Mouse (Mus musculus): Measurements from ENCODE around the gene Aldh6a1. TPM values are rescaled to one million over a fixed set of nuclear protein-coding genes. Genes with fewer than 3 reads are reported as not detected.

The Aldh6a1 gene
- polyA plus RNA-seq, 1 experiment from 2014 or later = 37.9 TPM

DNA sequence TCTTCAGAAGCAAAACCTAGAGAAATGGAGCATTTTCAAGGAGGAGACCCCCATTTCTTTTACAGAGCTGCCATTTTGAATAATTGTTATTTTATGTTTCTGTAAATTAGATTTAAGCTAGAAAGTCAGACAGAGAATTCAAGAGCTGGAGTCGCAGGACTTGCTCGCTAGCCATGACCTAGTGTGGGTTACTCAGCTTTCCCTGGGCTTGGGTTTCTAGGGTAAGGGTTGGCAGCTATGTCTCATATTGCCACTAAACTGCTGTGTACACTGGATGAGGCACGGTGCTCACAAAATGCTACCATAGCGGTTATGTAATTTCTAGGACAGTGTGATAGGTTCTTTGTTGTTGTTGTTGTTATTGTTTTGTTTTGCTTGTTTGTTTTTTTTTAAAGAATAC is 58.1 kb downstream of the Aldh6a1 start:
- Histone ChIP-seq H3K36me3 (replicated peaks; ENCODE audit: control insufficient read depth, insufficient read depth) (0 out of 2 replicates have a peak, but pooled peaks cover 7% of the 10 kb centered on the region), H3K9ac (no peak overlapping the region), H3K9me3 (ENCODE audit: control insufficient read depth, low read length) (no peaks in the 10 kb centered on the region), H3K4me1 (replicated peaks; ENCODE audit: control insufficient read depth, insufficient read depth, low read length) (no peaks in the 10 kb centered on the region), H3K4me2 (replicated peaks) (no peak overlapping the region), H3K4me3 (replicated peaks; ENCODE audit: low read length) (no peak overlapping the region), H3K27ac (no peak overlapping the region), H3K27me3 (ENCODE audit: control insufficient read depth, insufficient read depth, low read length) (no peaks in the 10 kb centered on the region)
- DNase-seq (ENCODE audit: low spot score) (no peak), ATAC-seq (ENCODE audit: low FRiP score) (no peak)
- 96% methylated on average over 4 of the region's 4 CpGs for WGBS

DNA sequence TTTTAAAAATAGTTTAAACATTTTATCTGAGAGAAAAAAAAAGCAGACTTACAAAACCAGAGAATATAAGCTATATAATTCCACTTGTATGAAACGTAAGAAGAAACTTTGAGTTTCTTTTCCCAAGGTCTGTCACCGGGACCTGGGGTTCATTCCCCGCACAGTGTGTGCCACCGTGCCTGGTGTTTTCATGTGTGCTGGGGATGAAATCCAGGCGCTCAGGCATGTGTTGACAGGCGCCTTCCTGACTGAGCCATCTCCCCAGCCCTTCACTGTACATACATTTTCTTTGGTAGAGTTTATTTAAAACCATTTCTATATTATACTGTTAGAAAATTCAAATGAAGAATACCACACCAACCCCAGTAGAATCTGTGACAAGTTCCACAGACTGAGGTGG is 60.5 kb downstream of the Aldh6a1 start:
- Histone ChIP-seq H3K4me1 (replicated peaks; ENCODE audit: control insufficient read depth, insufficient read depth, low read length) (no peaks in the 10 kb centered on the region), H3K9me3 (ENCODE audit: control insufficient read depth, low read length) (no peaks in the 10 kb centered on the region), H3K27ac (no peak overlapping the region), H3K36me3 (replicated peaks; ENCODE audit: control insufficient read depth, insufficient read depth) (0 out of 2 replicates have a peak, but pooled peaks cover 11% of the 10 kb centered on the region), H3K4me3 (replicated peaks; ENCODE audit: low read length) (no peak overlapping the region), H3K9ac (no peak overlapping the region), H3K4me2 (replicated peaks) (no peak overlapping the region), H3K27me3 (ENCODE audit: control insufficient read depth, insufficient read depth, low read length) (no peaks in the 10 kb centered on the region)
- WGBS = 93% methylated on average over 6 of the region's 6 CpGs
- DNase-seq (ENCODE audit: low spot score) (no peak), ATAC-seq (ENCODE audit: low FRiP score) (no peak)

DNA sequence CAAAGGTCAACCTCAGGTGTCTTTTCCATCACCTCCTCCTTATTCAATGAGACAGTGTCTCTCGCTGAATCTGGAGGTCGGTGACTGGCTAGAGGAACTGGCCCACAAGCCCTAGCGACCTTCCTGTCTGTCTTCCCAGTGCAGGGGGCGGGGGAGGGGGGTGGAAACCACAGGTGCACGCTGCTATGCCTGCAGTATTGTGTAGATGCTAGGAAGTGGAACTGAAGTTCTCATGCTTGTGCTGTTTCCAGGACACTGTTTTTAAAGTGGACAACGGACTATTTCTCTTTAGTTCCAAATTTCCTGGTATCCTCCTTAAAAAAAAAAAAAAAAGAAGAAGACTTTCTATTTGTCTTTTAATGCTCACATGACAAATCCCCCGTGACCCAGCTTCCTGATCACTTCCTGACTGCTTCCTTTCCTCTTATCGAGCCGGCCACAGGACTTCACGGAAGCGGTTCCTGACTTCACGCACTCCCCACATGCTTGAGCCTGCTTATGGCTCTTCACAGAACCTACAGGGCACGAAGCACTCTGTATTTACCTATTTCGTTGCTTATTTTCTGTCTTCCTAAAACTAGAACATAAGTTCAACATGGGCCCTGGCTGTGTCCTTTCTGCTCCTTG is 61.9 kb downstream of the Aldh6a1 start:
- Histone ChIP-seq H3K9me3 (ENCODE audit: control insufficient read depth, low read length) (no peaks in the 10 kb centered on the region), H3K4me3 (replicated peaks; ENCODE audit: low read length) (no peak overlapping the region), H3K4me1 (replicated peaks; ENCODE audit: control insufficient read depth, insufficient read depth, low read length) (no peaks in the 10 kb centered on the region), H3K27me3 (ENCODE audit: control insufficient read depth, insufficient read depth, low read length) (no peaks in the 10 kb centered on the region), H3K27ac (no peak overlapping the region), H3K9ac (no peak overlapping the region), H3K4me2 (replicated peaks) (no peak overlapping the region), H3K36me3 (replicated peaks; ENCODE audit: control insufficient read depth, insufficient read depth) (peaks cover 8% of the 10 kb centered on the region; the same call in 1 of the 2 replicates)
- WGBS = 77% methylated on average over 14 of the region's 14 CpGs
- ATAC-seq (ENCODE audit: low FRiP score) (no peak), DNase-seq (ENCODE audit: low spot score) (no peak)

DNA sequence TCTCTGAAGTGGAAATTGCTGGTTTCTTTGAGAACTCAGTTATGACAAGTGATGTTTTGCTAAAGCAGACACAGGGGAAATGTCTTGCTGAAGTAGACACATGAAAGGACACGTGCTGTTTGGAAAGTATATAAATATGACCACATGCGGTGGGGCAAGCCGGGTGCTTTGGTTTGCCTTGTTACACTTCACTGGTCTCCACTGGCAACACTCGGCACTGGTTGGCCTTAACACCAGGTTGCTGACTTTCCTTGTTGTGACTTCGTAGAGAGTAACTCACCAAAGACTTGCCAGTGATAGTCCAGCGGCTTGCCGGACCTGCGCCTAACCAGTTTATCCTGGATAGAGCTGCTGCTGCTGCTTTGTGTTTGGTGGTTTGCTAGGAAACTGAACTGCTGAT is 62.7 kb downstream of the Aldh6a1 start:
- DNase-seq (ENCODE audit: low spot score) (no peak), ATAC-seq (ENCODE audit: low FRiP score) (no peak)
- Histone ChIP-seq H3K27ac (no peak overlapping the region), H3K4me3 (replicated peaks; ENCODE audit: low read length) (no peak overlapping the region), H3K9me3 (ENCODE audit: control insufficient read depth, low read length) (no peaks in the 10 kb centered on the region), H3K4me2 (replicated peaks) (no peak overlapping the region), H3K9ac (no peak overlapping the region), H3K4me1 (replicated peaks; ENCODE audit: control insufficient read depth, insufficient read depth, low read length) (no peaks in the 10 kb centered on the region), H3K36me3 (replicated peaks; ENCODE audit: control insufficient read depth, insufficient read depth) (peaks cover 8% of the 10 kb centered on the region; the same call in 1 of the 2 replicates), H3K27me3 (ENCODE audit: control insufficient read depth, insufficient read depth, low read length) (no peaks in the 10 kb centered on the region)
- 85% methylated on average over 8 of the region's 8 CpGs for WGBS

DNA sequence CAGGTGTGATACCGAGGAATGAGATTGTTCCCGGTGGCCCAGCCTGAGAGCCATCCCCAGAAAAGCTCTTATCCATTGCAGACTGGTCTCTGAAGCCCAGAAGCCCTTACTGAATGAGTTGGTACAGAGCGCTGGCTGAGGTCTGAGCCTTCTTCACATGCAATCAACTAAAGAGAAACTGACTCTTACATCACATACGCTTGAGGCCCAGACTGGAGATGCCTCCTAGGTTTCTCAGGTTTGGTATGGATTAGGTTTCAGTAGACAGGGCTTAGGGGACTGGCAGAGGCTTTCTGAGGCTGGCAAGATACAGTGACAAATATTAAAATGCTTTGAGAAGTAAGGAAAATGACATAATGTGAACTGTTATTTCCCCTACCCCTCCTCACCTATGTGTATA is 65.4 kb downstream of the Aldh6a1 start:
- H3K27ac ChIP-seq = no peak overlapping the region
- H3K4me1 ChIP-seq (replicated peaks; ENCODE audit: control insufficient read depth, insufficient read depth, low read length) = no peaks in the 10 kb centered on the region
- no peak overlapping the region for H3K4me3 ChIP-seq (replicated peaks; ENCODE audit: low read length)
- peaks cover 8% of the 10 kb centered on the region; the same call in 1 of the 2 replicates for H3K36me3 ChIP-seq (replicated peaks; ENCODE audit: control insufficient read depth, insufficient read depth)
- 97% methylated on average over 4 of the region's 4 CpGs for WGBS
- no peaks in the 10 kb centered on the region for H3K27me3 ChIP-seq (ENCODE audit: control insufficient read depth, insufficient read depth, low read length)
- H3K9me3 ChIP-seq (ENCODE audit: control insufficient read depth, low read length) = no peaks in the 10 kb centered on the region
- ATAC-seq (ENCODE audit: low FRiP score) = no peak
- H3K9ac ChIP-seq = no peak overlapping the region
- DNase-seq (ENCODE audit: low spot score) = no peak
- no peak overlapping the region for H3K4me2 ChIP-seq (replicated peaks)

DNA sequence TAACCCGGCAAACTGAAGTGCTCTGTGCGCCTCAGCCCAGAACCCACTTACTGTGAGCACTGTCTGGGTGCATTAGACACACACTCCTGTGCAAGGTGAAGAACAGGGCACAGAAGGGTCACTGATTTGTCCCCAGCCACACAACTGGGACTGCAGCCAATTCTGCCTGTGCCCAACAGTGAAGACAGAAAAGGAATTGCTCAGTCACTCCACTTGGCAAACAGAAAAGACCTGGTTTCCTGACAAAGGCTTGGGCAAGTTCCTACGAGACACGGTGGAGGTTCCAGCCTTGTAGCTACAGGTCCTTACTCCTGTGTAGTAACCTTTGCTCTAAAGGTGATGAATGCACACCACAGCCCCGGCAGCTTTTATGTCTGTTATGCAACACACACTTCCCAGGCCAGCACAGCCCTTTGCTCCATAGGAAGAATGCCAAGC is 66.1 kb downstream of the Aldh6a1 start:
- no peak overlapping the region for H3K9ac ChIP-seq
- WGBS = 70% methylated on average over 5 of the region's 5 CpGs
- ATAC-seq (ENCODE audit: low FRiP score) (no peak), DNase-seq (ENCODE audit: low spot score) (no peak)
- no peak overlapping the region for H3K4me2 ChIP-seq (replicated peaks)
- H3K4me3 ChIP-seq (replicated peaks; ENCODE audit: low read length) = no peak overlapping the region
- H3K4me1 ChIP-seq (replicated peaks; ENCODE audit: control insufficient read depth, insufficient read depth, low read length) = no peaks in the 10 kb centered on the region
- H3K27me3 ChIP-seq (ENCODE audit: control insufficient read depth, insufficient read depth, low read length) = no peaks in the 10 kb centered on the region
- no peaks in the 10 kb centered on the region for H3K9me3 ChIP-seq (ENCODE audit: control insufficient read depth, low read length)
- no peak overlapping the region for H3K27ac ChIP-seq
- H3K36me3 ChIP-seq (replicated peaks; ENCODE audit: control insufficient read depth, insufficient read depth) = peaks cover 8% of the 10 kb centered on the region; the same call in 1 of the 2 replicates

DNA sequence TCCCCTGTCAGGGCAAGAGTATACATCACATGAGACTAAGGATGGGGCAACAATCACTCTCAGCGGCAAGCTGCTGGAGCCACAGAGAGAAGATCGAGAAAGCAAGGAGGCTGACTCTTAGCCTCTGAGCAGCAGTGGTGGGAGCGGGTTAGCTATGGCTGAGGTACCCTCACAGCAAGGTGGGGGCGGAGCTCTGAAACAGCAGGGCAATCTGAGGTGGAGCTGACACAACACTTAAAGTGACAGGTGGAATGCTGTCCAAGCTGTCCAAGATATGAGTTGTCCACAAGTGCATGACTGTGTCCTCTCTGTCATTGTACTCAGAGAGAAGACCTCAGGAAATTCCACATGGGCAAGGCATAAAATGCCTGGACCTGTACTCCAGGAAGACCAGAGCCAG is 68.4 kb downstream of the Aldh6a1 start:
- WGBS = 90% methylated on average over 4 of the region's 4 CpGs
- H3K27ac ChIP-seq = no peak overlapping the region
- no peak overlapping the region for H3K4me3 ChIP-seq (replicated peaks; ENCODE audit: low read length)
- no peak overlapping the region for H3K9ac ChIP-seq
- no peaks in the 10 kb centered on the region for H3K9me3 ChIP-seq (ENCODE audit: control insufficient read depth, low read length)
- ATAC-seq (ENCODE audit: low FRiP score) (no peak), DNase-seq (ENCODE audit: low spot score) (no peak)
- no peaks in the 10 kb centered on the region for H3K27me3 ChIP-seq (ENCODE audit: control insufficient read depth, insufficient read depth, low read length)
- H3K4me1 ChIP-seq (replicated peaks; ENCODE audit: control insufficient read depth, insufficient read depth, low read length) = no peaks in the 10 kb centered on the region
- peaks cover 12% of the 10 kb centered on the region for H3K36me3 ChIP-seq (replicated peaks; ENCODE audit: control insufficient read depth, insufficient read depth)
- no peak overlapping the region for H3K4me2 ChIP-seq (replicated peaks)

Other genes starting within 250 kb of the Aldh6a1 start
- 4.4 and 4.8 TPM in 2 replicates for gene Elmsan1, start 232.1 kb downstream of the Aldh6a1 start, polyA plus RNA-seq (2014; fragmentation: Nextera tagmentation; extraction: Ambion mirVana)
- 15.4 and 18.2 TPM in 2 replicates for gene Ptgr2, start 165.8 kb downstream of the Aldh6a1 start, polyA plus RNA-seq (2014; fragmentation: Nextera tagmentation; extraction: Ambion mirVana)
- gene Zfp410, start 134.2 kb downstream of the Aldh6a1 start, polyA plus RNA-seq (2014; fragmentation: Nextera tagmentation; extraction: Ambion mirVana) = 62.5 and 67.6 TPM in 2 replicates
- gene Coq6, start 89.3 kb downstream of the Aldh6a1 start, polyA plus RNA-seq (2014; fragmentation: Nextera tagmentation; extraction: Ambion mirVana) = 40.1 and 41.5 TPM in 2 replicates
- gene Fam161b, start 89.2 kb downstream of the Aldh6a1 start, polyA plus RNA-seq (2014; fragmentation: Nextera tagmentation; extraction: Ambion mirVana) = 15.3 and 16.0 TPM in 2 replicates
- gene Entpd5, start 42.0 kb downstream of the Aldh6a1 start, polyA plus RNA-seq (2014; fragmentation: Nextera tagmentation; extraction: Ambion mirVana) = 11.3 and 13.6 TPM in 2 replicates
- gene Bbof1, start 41.9 kb downstream of the Aldh6a1 start, polyA plus RNA-seq (2014; fragmentation: Nextera tagmentation; extraction: Ambion mirVana) = 2.6 and 3.0 TPM in 2 replicates
- 22.0 and 23.8 TPM in 2 replicates for gene Rnf113a2, start 33.8 kb downstream of the Aldh6a1 start, polyA plus RNA-seq (2014; fragmentation: Nextera tagmentation; extraction: Ambion mirVana)
- gene Lin52, start 418 bp upstream of the Aldh6a1 start, polyA plus RNA-seq (2014; fragmentation: Nextera tagmentation; extraction: Ambion mirVana) = 30.4 and 34.3 TPM in 2 replicates
- 4.8 and 5.0 TPM in 2 replicates for gene Vsx2, start 118.8 kb upstream of the Aldh6a1 start, polyA plus RNA-seq (2014; fragmentation: Nextera tagmentation; extraction: Ambion mirVana)
- gene Abcd4, start 166.4 kb upstream of the Aldh6a1 start, polyA plus RNA-seq (2014; fragmentation: Nextera tagmentation; extraction: Ambion mirVana) = 9.5 and 9.9 TPM in 2 replicates
- not detected in 2 replicates for gene Vrtn, start 190.0 kb upstream of the Aldh6a1 start, polyA plus RNA-seq (2014; fragmentation: Nextera tagmentation; extraction: Ambion mirVana)
- gene Syndig1l, start 247.8 kb upstream of the Aldh6a1 start, polyA plus RNA-seq (2014; fragmentation: Nextera tagmentation; extraction: Ambion mirVana) = 11.1 and 13.6 TPM in 2 replicates